Mouse (Mus musculus): ENCODE data around the gene Hoxb5.

DNA sequence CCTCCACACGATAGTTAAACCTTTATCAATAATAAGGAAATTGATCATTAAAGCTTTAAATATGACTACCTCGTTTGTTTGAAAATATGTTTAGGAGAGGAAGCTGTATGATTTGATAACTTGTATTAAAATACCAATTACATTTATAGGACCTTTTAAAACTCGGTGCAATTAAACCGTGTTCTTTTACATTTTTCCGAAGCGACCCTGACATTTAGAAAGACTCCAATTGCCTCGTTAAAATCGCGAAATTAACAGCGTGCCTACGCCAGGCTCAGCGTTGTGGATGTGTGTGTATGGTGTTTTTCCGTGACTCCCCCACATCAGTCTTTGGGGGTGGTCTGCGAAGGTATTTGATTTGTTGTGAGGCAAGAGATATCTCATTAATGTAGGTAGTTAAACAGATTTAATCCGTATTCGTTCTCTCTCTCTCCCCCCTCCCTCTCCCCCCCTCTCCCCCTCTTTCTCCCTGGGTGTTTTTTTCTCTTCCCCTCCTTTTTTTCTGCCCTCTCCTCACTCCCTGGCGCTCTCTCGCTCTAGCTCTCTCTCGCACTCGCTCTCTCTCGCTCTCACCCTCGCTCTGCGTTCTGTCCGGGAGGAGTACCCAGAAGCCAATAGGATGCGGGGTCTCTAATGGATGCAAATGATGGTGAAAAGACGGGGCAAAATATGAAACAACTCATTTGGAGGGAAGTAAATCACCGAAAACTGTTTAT lies 21.1 kb upstream of the Hoxb5 start, which contains the start of gene Hoxb8:
- TF ChIP-seq CTCF (IDR thresholded peaks at IDR 0.05; ENCODE audit: low read depth): no peak
- TF ChIP-seq EP300 (optimal IDR thresholded peaks at IDR 0.05): no peak

Measured in stomach, postnatal 0 days (tissue).